Mouse (Mus musculus) liver, postnatal 0 days (tissue): ENCODE data around the gene Gm20431. TPM values are rescaled to one million over a fixed set of nuclear protein-coding genes. Genes with fewer than 3 reads are reported as not detected.

Source experiments
- ATAC-seq: fragments of 200-750 bp; cut with Nextera tagmentation; 2 replicates; pipeline ENCODE4 v1.8.0; 2017; ENCODE audit warnings: mild to moderate bottlenecking, moderate library complexity
- DNase-seq: peaks from one replicate; pipeline ENCODE4 v3.0.0-alpha.2; 2016
- H3K27ac ChIP-seq: fragments of 300-500 bp; sonication (generic); 2 replicates; pipeline ENCODE4 v1.5.1; 2014; ENCODE audit warnings: antibody characterized with exemption, moderate library complexity, mild to moderate bottlenecking, low read depth
- H3K27me3 ChIP-seq: fragments of 300-500 bp; sonication (generic); 2 replicates; pipeline ENCODE4 v1.6.1; 2014; ENCODE audit warnings: low read length, control low read depth, mixed read lengths; ENCODE audit not compliant: insufficient read depth
- H3K36me3 ChIP-seq: fragments of 300-500 bp; sonication (generic); replicated peaks from 2 replicates; pipeline ENCODE4 v1.6.1; 2014; ENCODE audit warnings: mild to moderate bottlenecking, control low read depth, low read length, moderate library complexity, mixed read lengths; ENCODE audit not compliant: insufficient read depth
- H3K4me1 ChIP-seq: fragments of 300-500 bp; sonication (generic); 2 replicates; pipeline ENCODE4 v1.6.1; 2014; ENCODE audit warnings: antibody characterized with exemption, mild to moderate bottlenecking, control low read depth; ENCODE audit not compliant: insufficient read depth
- H3K4me2 ChIP-seq: fragments of 300-500 bp; sonication (generic); 2 replicates; pipeline ENCODE4 v1.6.1; 2014; ENCODE audit warnings: low read depth, mild to moderate bottlenecking, low read length, moderate library complexity, mixed read lengths
- H3K4me3 ChIP-seq: fragments of 300-500 bp; sonication (generic); 2 replicates; pipeline ENCODE4 v1.5.1; 2014; ENCODE audit warnings: low read depth, low read length
- H3K9ac ChIP-seq: fragments of 300-500 bp; sonication (generic); replicated peaks from 2 replicates; pipeline ENCODE4 v1.6.1; 2014; ENCODE audit warnings: mild to moderate bottlenecking, moderate library complexity
- H3K9me3 ChIP-seq: fragments of 300-500 bp; sonication (generic); 2 replicates; pipeline ENCODE4 v1.6.1; 2016; ENCODE audit warnings: mild to moderate bottlenecking, control low read depth, low read length, mixed read lengths
- CTCF ChIP-seq: sonication (generic); IDR thresholded peaks from 2 replicates; pipeline ENCODE4 v1.5.1; 2016; ENCODE audit warnings: antibody characterized with exemption, low read depth
- EP300 ChIP-seq: IDR thresholded peaks from 2 replicates; pipeline ENCODE4 v1.6.1; 2016; ENCODE audit warnings: antibody characterized with exemption, low read depth, mild to moderate bottlenecking
- WGBS: fragments of 180-500 bp; shearing (Covaris S2); extraction: QIAGEN DNeasy Blood & Tissue Kit; methylation state at CpG from one replicate; pipeline ENCODE4 v1.1.7; 2014; ENCODE audit not compliant: insufficient replicate concordance; 5-methylcytosine and 5-hydroxymethylcytosine counted together
- polyA plus RNA-seq: library from polyadenylated mRNA; unstranded; fragments of >200 nt; fragmentation: Nextera tagmentation; extraction: Ambion mirVana; gene quantifications from 2 replicates; pipeline ENCODE4 v1.2.1, GENCODE M21; 2015

Gm20431 gene
- polyA plus RNA-seq, 1 experiment from 2014 or later = 1.7 TPM

DNA sequence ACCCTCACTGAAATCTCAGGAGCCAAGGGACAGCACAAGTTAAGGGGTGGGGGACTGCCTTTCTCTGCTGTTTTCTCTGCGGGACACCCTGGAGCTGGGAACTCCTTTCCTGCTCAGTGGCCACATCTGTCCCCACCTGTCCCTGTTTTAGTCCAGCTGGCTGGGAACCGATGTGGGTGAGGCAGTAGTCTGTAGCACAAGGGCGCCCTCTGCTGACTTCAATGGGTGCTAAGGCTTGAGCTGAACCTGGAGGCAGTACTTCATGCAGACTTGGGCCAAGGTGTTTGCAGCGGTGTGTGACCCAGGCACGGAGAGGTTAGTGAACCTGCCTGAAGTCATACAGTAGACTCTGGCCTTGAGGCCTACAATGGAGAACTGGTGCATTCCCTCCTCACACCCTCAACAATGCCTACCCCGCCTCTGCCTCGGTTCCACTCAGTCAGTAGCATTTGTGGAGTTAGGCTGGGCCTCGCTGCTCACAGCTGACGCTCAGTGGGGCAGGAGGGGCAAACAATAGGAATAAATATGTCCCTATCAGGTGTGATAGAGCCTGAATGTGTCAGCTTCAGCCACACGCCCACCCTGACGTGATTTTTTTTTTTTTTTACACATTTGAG, 56.0 kb downstream of the Gm20431 start:
- H3K9ac ChIP-seq = no peak overlapping the region
- H3K27me3 ChIP-seq = no peaks in the 10 kb centered on the region
- peak; percentile 82 for ATAC-seq
- no peak for TF ChIP-seq EP300
- TF ChIP-seq CTCF = peak; percentile 99
- H3K9me3 ChIP-seq = no peaks in the 10 kb centered on the region
- WGBS = 28% methylated on average over 11 of the region's 11 CpGs
- H3K4me2 ChIP-seq = no peak overlapping the region
- H3K4me3 ChIP-seq = no peak overlapping the region
- H3K27ac ChIP-seq = no peak overlapping the region
- no peaks in the 10 kb centered on the region for H3K4me1 ChIP-seq
- H3K36me3 ChIP-seq = peaks cover 21% of the 10 kb centered on the region
- peak; percentile 92 for DNase-seq

DNA sequence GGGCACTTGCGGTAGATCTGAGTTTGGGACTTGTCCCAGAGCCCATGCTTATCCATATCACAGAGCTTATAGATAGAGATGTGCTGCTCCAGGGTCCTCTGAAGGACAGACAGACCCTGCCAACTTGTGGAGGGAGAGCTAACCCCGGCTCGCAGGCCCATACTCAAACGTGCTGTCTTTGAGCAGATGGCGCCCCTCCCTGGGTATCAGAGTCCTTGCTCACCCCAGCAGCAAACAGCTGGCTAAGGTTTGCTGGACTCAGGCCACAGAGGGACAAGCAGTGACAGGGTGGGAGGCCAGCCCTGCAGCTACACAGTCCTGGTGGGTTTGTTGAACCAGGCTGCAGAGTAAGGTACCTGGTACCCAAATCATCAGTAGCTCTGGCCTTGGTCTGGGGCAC, 58.3 kb downstream of the Gm20431 start:
- Histone ChIP-seq H3K27ac (no peak overlapping the region), H3K36me3 (peaks cover 8% of the 10 kb centered on the region; the same call in 1 of the 2 replicates), H3K4me1 (no peaks in the 10 kb centered on the region), H3K4me2 (no peak overlapping the region), H3K27me3 (0 out of 2 replicates have a peak, but pooled peaks cover 2% of the 10 kb centered on the region), H3K9ac (no peak overlapping the region), H3K4me3 (no peak overlapping the region), H3K9me3 (no peaks in the 10 kb centered on the region)
- DNase-seq (no peak), ATAC-seq (no peak)
- no peak for TF ChIP-seq EP300
- TF ChIP-seq CTCF = peak; percentile 54
- WGBS = 52% methylated on average over 5 of the region's 5 CpGs

DNA sequence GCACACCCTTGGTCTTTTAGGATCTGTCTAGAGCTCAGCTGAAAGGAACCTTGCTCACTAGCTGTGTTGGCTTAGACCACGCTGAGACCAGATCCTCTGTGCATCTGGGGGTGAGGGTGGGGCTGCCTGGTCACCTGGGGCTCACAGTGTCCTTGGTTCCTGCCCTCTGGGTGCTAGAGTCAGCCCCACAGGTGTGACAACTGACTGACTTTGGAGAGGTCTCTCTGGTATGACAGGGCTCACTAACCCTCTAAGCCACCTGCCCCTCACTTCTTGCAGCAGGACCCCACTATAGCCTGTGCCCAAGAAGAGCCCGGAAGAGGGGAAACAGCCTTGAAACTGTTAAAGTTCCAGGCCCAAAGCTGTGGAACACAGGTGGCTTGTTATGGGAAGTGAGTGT, 58.9 kb downstream of the Gm20431 start:
- H3K4me3 ChIP-seq = no peak overlapping the region
- H3K27me3 ChIP-seq = 0 out of 2 replicates have a peak, but pooled peaks cover 2% of the 10 kb centered on the region
- 83% methylated on average over 2 of the region's 2 CpGs for WGBS
- H3K9me3 ChIP-seq = no peaks in the 10 kb centered on the region
- no peak overlapping the region for H3K9ac ChIP-seq
- no peak overlapping the region for H3K27ac ChIP-seq
- DNase-seq (no peak), ATAC-seq (no peak)
- peaks cover 5% of the 10 kb centered on the region; the same call in 1 of the 2 replicates for H3K36me3 ChIP-seq
- no peak overlapping the region for H3K4me2 ChIP-seq
- 0 out of 2 replicates have a peak, but pooled peaks cover 4% of the 10 kb centered on the region for H3K4me1 ChIP-seq
- TF ChIP-seq EP300 (no peak), CTCF (no peak)

DNA sequence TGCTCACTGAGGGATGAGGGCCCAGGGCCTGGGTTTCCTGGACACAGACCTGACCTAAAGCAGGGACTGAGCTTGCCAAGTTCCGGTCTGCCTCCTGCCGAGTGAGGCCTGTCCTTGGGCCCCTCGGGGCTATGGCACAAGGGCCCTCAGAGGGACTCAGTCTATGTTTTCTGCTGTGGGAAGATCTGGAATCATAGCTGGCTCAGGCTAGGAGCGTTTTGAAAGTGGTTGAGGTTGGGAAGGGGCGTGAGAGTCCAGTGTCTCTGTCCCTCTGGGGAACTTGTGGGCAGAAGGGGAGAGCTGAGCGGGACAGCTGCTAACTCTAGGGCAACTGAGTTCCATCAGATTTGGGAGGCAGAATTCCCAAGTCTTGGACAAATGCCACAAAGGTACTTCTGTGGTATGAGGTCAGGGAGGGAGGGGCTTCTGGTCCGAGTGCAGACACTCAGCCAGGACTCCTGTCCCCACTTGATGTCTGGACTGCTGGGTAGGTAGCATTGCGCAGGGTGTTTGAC, 60.8 kb downstream of the Gm20431 start:
- H3K4me1 ChIP-seq = 0 out of 2 replicates have a peak, but pooled peaks cover 4% of the 10 kb centered on the region
- no peak overlapping the region for H3K9ac ChIP-seq
- no peak overlapping the region for H3K4me3 ChIP-seq
- TF ChIP-seq EP300 = no peak
- no peak for TF ChIP-seq CTCF
- 70% methylated on average over 8 of the region's 8 CpGs for WGBS
- no peak overlapping the region for H3K27ac ChIP-seq
- H3K27me3 ChIP-seq = 0 out of 2 replicates have a peak, but pooled peaks cover 2% of the 10 kb centered on the region
- no peaks in the 10 kb centered on the region for H3K36me3 ChIP-seq
- H3K4me2 ChIP-seq = no peak overlapping the region
- no peaks in the 10 kb centered on the region for H3K9me3 ChIP-seq
- DNase-seq = no peak
- ATAC-seq = no peak

DNA sequence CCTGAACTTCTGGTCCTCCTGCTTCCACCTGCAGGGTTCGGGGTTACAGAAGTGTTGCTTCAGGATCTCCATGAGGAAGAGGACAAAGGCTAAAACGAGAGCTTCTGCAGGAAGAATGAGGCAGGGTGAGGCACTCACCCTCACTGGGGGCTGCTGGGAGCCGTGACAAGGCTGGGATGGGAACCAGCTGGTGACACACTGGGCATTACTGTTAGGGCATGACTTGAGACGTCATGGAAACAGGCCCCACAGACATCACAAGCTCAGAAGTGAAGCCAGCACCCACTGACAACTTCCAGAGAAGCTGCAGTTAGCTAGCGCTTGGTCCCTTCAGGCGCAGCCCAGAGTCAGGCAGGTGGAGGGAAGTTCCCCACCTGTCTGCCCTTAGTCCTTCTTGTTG, 61.4 kb downstream of the Gm20431 start:
- WGBS = 68% methylated on average over 6 of the region's 6 CpGs
- H3K27ac ChIP-seq = no peak overlapping the region

DNA sequence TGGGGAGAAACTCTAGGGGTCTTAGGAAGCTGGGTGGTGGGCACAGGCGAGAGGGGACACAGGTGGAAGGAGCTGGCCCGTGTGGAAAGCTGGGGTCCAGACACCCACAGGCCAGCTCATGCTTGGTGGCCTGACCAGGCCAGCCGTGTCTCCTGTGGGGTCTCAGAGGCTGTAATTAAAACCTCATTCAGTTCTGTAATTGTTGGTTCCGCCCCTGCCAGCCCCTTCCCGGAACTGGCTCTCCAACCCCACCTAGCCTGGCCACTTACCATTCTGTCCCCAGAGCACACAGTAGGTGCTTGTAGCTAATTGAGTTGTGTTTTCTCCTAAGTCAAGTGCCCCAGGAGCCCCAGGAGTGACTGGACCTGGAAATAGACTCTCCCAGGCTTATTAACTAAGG, 62.1 kb downstream of the Gm20431 start:
- H3K27me3 ChIP-seq = 0 out of 2 replicates have a peak, but pooled peaks cover 2% of the 10 kb centered on the region
- DNase-seq (no peak), ATAC-seq (no peak)
- H3K4me2 ChIP-seq = no peak overlapping the region
- no peak overlapping the region for H3K27ac ChIP-seq
- no peaks in the 10 kb centered on the region for H3K36me3 ChIP-seq
- no peaks in the 10 kb centered on the region for H3K9me3 ChIP-seq
- WGBS = 67% methylated on average over 5 of the region's 5 CpGs
- H3K9ac ChIP-seq = no peak overlapping the region
- H3K4me3 ChIP-seq = no peak overlapping the region
- TF ChIP-seq CTCF (no peak), EP300 (no peak)
- 0 out of 2 replicates have a peak, but pooled peaks cover 4% of the 10 kb centered on the region for H3K4me1 ChIP-seq

More for the DNA sequence above, 61.4 kb downstream of the Gm20431 start:
- H3K36me3 ChIP-seq = no peaks in the 10 kb centered on the region
- no peaks in the 10 kb centered on the region for H3K9me3 ChIP-seq
- no peak overlapping the region for H3K4me3 ChIP-seq
- ATAC-seq = no peak
- TF ChIP-seq EP300 = no peak
- TF ChIP-seq CTCF = no peak
- H3K4me1 ChIP-seq = 0 out of 2 replicates have a peak, but pooled peaks cover 4% of the 10 kb centered on the region
- H3K27me3 ChIP-seq = 0 out of 2 replicates have a peak, but pooled peaks cover 2% of the 10 kb centered on the region
- no peak overlapping the region for H3K4me2 ChIP-seq
- H3K9ac ChIP-seq = no peak overlapping the region
- DNase-seq = no peak
